Mouse (Mus musculus): ENCODE results near the gene Ccdc155. TPM values are rescaled to one million over a fixed set of nuclear protein-coding genes. Genes with fewer than 3 reads are reported as not detected.
A peak's percentile ranks its signal among the peaks of the same experiment; 100 is the strongest.

Ccdc155 gene
- total RNA-seq, 2 experiments from 2014 or later: 2.1 to 2.6 TPM

- intact Hi-C loops (cut with DNase I; ENCODE audit: low total_unique reads): no loop called here
- DNase-seq: no peak
Observed at GRCm38 (mm10) chr7:45229046-45229445, 24.4 kb upstream of the Ccdc155 start.

DNA sequence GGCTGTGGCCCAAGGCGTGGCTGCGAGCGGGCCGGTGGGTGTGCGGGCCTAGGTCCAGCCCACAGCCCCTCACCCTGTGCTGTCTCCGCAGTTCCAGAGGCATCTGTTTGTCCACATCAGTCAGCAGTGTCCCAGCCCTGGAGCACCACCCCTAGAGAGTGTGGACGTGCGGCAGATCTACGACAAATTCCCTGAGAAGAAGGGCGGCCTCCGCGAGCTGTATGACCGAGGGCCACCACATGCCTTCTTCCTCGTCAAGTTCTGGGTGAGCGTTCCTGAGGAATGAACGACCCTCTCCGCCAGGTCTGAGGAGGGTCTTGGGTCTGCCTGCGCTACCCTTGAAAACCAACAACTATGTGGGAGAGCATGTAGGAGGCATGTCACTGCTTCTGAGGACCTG lies 23.9 kb upstream of the Ccdc155 start:
- no peak for DNase-seq
- intact Hi-C loops (cut with DNase I; ENCODE audit: low total_unique reads): no loop called here

- intact Hi-C loops (cut with DNase I; ENCODE audit: low total_unique reads): no loop called here
- DNase-seq: no peak
Observed at GRCm38 (mm10) chr7:45226421-45226820, 21.7 kb upstream of the Ccdc155 start.

- intact Hi-C loops (cut with DNase I; ENCODE audit: low total_unique reads): no loop called here
- no peak for DNase-seq
Observed at GRCm38 (mm10) chr7:45224826-45225225, 20.1 kb upstream of the Ccdc155 start.

DNA sequence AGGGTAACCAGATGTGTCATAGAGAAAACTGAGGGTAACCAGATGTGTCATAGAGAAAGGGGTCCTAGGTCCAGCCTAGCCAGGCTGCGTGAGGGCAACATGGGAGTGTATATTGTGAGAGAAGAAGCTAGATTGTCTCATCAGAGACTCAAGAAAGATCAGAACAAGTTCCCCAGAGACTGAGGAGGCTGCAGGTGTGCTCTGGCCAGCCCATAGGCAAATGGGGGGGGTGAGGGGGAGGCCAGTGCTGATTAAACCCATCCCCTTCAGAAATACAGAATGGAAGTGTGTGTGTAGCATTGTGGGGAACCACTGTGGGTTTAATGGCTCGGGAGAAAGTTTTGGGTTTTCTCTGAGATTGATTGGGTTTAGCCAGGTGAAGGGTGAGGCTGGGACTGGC lies 17.0 kb upstream of the Ccdc155 start:
- intact Hi-C loops (cut with DNase I; ENCODE audit: low total_unique reads): no loop called here
- DNase-seq: no peak

- peak; percentile 76 for DNase-seq
- intact Hi-C loops (cut with DNase I; ENCODE audit: low total_unique reads): no loop called here
Observed at GRCm38 (mm10) chr7:45216442-45217183, 11.9 kb upstream of the Ccdc155 start.

GRCm38 (mm10) chr7:45215673-45216441 lies 11.2 kb upstream of the Ccdc155 start, which contains the start of gene Tead2:
TSS of gene Tead2 (plus strand) at chr7:45215753.
- DNase-seq: peak; percentile 51
- intact Hi-C loops (cut with DNase I; ENCODE audit: low total_unique reads): no loop called here

DNA sequence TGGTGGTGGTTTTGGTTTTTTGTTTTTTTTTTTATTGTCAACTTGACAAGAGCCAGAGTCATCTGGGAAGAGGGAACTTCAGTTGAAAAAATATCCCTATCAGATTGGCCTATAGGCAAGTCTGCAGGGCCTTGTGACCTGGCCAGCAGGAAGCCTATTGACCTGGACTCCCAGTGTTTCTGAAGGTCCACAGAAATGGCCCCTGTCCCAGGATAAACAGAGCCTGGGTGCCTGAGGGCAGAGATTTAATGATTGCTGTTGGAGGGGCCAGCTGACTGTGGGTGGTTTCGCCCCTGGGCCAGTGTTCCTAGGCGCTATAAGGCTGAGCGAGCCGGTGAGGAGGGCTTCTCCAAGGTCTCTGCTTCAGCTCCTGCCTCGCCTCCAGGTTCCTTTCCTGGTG lies 9.0 kb upstream of the Ccdc155 start:
- intact Hi-C loops (cut with DNase I; ENCODE audit: low total_unique reads): no loop called here
- DNase-seq: no peak

- intact Hi-C loops (cut with DNase I; ENCODE audit: low total_unique reads): no loop called here
Observed at GRCm38 (mm10) chr7:45212356-45212755, 7.7 kb upstream of the Ccdc155 start.

GRCm38 (mm10) chr7:45211851-45212251 lies 7.2 kb upstream of the Ccdc155 start, which contains the start of gene Dkkl1:
TSS of gene Dkkl1 (minus strand) at chr7:45212147.
- DNase-seq: no peak
- intact Hi-C loops (cut with DNase I; ENCODE audit: low total_unique reads): no loop called here

More at GRCm38 (mm10) chr7:45212356-45212755, 7.7 kb upstream of the Ccdc155 start:
- DNase-seq: no peak

DNA sequence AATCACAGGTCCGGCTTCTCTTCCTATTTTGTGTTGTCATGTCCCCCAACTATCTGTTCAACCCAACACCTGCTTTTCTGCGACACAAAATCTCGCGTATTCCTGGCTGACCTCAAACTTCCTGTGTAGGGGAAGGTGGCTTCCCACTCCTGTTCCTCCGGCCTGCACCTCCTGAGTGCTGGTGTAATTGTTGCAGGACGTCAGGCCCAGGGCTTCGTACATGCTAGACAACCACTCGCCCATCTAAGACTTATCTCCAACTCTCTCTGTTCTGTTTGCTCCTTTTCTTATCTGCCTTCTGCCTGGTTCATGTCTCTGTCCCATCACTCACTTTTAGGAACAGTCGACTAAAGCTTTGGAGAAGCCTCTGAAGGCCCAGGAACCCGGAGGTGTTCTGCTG lies 6.4 kb upstream of the Ccdc155 start:
- intact Hi-C loops (cut with DNase I; ENCODE audit: low total_unique reads): no loop called here
- DNase-seq: no peak

DNA sequence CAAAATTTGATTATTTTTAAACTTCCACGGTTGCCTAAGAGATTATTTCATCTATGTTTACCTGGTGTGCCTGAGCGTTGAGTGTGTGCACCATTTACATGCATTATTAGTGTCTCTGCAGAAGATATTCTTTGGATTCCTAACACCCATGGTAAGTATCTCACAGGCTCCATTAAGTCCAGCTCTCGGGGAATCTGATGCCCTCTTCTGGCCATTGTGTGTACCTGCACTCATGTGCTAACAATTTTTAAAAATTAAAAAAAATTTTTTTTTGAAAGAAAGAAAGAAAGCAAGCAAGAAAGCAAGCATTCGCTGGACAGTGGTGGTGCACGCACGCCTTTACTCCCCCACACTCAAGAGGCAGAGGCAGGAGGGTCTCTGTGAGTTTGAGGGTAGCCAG lies 3.6 kb upstream of the Ccdc155 start:
- no peak for DNase-seq
- intact Hi-C loops (cut with DNase I; ENCODE audit: low total_unique reads): no loop called here

- intact Hi-C loops (cut with DNase I; ENCODE audit: low total_unique reads): no loop called here
Observed at GRCm38 (mm10) chr7:45202654-45203053, 2.0 kb downstream of the Ccdc155 start.

GRCm38 (mm10) chr7:45198961-45199360 lies 5.7 kb downstream of the Ccdc155 start:
- intact Hi-C loops (cut with DNase I; ENCODE audit: low total_unique reads): no loop called here
- DNase-seq: no peak

More at GRCm38 (mm10) chr7:45202654-45203053, 2.0 kb downstream of the Ccdc155 start:
- DNase-seq: no peak

DNA sequence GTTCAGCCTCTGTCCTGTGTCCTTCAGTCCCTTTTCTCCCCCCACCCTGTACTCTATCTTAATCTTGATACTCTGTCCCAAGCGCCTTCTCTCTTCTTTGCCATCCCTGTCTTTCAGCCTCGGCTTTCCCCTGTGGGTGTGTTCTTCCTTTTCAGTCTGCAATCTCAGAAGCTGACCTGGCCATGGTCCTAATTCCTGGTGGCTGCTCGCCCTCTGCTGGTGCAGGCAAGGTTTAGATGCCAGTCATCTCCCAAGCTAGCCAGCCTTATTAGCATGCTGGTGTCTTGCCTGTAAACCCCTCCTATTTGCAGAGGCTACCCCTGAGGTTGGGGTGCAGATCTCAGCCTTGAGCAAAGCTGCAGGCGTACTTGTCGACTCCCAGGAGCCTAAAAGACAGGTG lies 6.3 kb downstream of the Ccdc155 start:
- DNase-seq: peak; percentile 80
- intact Hi-C loops (cut with DNase I; ENCODE audit: low total_unique reads): no loop called here

- no peak for DNase-seq
- intact Hi-C loops (cut with DNase I; ENCODE audit: low total_unique reads): no loop called here
Observed at GRCm38 (mm10) chr7:45196994-45197393, 7.7 kb downstream of the Ccdc155 start.

DNA sequence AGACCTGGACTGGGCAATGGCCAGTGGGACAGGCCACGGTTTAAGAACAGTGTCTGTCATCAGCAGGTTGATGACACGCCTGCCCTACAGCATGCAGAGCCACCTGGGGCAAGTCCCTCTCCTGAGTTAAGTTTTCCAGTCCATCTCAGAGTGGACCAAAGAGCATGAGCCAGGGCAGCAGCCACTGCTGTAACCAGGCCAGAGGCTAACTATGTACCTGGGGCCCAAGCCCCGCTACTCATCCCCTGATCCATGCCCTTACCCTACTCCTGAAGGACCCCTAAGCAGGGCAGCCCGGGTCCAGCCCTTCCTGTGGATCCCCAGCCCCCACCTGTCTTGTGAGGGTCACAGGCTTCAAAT lies 8.5 kb downstream of the Ccdc155 start:
- DNase-seq: no peak
- intact Hi-C loops (cut with DNase I; ENCODE audit: low total_unique reads): no loop called here

DNA sequence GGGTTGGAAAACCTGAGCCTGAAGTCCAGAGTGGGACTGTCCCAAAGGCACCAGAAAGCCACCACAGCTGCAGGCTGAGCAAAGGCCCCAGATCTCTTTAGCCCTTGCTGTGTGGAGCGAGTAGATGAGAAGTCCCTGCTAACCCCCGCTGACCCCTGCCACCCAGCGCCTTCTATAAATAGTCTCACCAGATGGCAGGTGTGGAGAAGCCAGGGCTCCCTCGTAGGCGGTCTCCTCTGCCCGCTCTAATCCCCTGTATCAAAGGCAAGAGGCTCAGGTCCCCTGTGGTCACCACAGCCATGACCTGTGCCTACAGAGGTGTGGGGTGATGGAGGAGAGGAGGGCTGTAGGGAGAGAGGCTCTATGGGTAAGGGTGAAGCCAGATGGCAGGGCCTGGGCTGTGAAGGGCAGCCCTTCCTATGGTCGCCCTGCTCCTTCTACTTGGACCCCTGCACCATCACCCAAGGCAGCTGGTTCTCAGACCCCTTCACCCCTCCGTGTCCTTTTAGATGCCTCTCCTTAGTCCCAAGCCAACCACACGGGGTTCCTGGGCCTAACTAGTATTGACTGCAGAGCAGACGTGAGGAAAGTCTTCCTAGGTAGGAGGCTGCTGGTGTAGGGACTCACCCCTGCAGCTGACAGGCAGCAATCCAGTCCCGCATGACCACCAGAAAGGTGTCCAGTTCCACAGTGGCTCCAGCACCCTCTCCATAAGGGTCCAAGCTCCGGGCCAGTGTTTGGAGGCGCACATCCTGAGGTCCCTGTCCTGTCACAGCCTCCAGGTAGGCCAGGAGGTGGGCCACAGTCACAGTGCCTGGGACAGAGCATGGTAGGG lies 9.1 kb downstream of the Ccdc155 start:
- DNase-seq: peak; percentile 50
- intact Hi-C loops (cut with DNase I; ENCODE audit: low total_unique reads): no loop called here

- no peak for DNase-seq
- intact Hi-C loops (cut with DNase I; ENCODE audit: low total_unique reads): no loop called here
Observed at GRCm38 (mm10) chr7:45193871-45194785, 10.6 kb downstream of the Ccdc155 start.

Measured in gastrocnemius, postnatal 14 days (tissue).